Mouse (Mus musculus): Measurements from ENCODE around the gene Mrpl12.

GRCm38 (mm10) chr11:120507611-120508289, 23.3 kb downstream of the Mrpl12 start:
- TF ChIP-seq CTCF (IDR thresholded peaks at IDR 0.05; ENCODE audit: low read depth) (no peak), EP300 (IDR thresholded peaks at IDR 0.05; ENCODE audit: low read depth) (no peak)
